Mouse (Mus musculus): ENCODE measurements around the gene Gltpd2. TPM values are rescaled to one million over a fixed set of nuclear protein-coding genes. Genes with fewer than 3 reads are reported as not detected.
"Not testable (repeated sequence)": the region's sequence is repeated elsewhere in the genome, so short reads cannot be mapped to it uniquely, and the experiment has no call there.

Gene Gltpd2
- polyA plus RNA-seq, 1 experiment from 2014 or later: 0.41 TPM

DNA sequence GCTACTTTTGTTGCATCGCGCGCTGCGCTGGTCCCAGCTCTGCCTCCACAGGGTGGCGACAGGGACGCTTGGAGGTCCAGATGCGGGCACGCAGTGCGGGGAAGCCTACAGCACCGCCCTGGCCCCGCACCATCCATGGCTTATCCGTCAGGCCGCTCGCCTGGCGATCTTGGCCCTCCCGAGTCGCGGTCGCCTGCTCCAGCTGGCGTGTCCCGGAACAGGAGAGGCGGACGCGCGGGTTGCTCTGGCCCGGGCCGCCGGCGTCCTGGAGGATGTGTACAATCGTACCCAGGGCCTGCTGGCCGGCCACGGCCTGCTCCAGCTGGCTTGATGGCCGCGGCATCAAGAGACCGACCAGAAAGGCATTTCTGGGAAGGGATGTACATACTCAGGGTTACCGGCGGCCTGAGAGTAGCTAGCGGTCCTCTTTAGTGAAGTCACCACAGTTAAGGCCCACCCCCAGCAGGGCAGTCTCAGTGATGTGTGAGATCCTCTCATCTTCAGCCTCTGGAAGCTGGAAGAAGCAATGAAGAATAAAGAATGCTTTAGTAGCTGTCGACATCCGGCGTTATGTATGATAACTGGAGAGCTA is 1.3 kb downstream of the Gltpd2 start:
- ATAC-seq (ENCODE audit: low FRiP score): peak; percentile 56; the same call in 1 of the 2 replicates
- peak overlapping the region; percentile 66 for H3K27ac ChIP-seq (replicated peaks)

DNA sequence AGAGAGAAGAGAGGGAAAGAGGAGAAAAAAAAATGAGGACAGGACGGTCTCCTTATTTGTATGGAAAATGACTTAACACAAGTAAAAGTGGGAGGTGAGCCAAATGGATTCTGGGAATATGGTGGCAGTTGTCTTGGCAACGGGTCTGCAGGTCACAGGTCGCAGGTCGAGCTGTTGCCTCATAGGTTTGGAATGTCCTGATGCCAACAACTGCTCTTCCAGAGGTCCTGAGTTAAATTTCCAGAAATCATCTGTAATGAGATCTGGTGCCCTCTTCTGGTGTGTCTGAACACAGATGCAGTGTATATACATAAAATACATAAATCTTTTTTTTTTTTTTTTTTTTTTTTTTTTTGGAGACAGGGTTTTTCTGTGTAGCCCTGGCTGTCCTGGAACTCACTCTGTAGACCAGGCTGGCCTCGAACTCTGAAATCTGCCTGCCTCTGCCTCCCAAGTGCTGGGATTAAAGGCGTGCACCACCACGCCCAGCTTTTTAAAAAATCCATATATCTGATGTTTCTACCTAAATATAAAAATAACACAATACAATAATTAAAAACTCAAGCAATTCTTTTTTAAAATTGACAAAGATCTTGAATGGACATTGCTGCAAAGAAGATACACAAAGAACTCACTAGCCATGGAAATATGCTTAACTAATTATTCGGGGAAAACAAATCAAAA is 4.5 kb downstream of the Gltpd2 start:
- Histone ChIP-seq H3K36me3 (peaks cover 20% of the 10 kb centered on the region), H3K4me1 (peaks cover 31% of the 10 kb centered on the region)
- not testable (repeated sequence) for H3K4me2 ChIP-seq; H3K4me3 ChIP-seq (replicated peaks); ATAC-seq (ENCODE audit: low FRiP score); H3K9me3 ChIP-seq (replicated peaks); H3K27ac ChIP-seq (replicated peaks); H3K27me3 ChIP-seq (replicated peaks); H3K9ac ChIP-seq (replicated peaks)
- whole genome bisulfite sequencing: 89% methylated on average over 8 of the region's 8 CpGs

More for the DNA sequence above, 1.3 kb downstream of the Gltpd2 start:
- peak overlapping the region; percentile 29 for H3K4me3 ChIP-seq (replicated peaks)
- peak overlapping the region; percentile 42 for H3K9ac ChIP-seq (replicated peaks)
- H3K36me3 ChIP-seq: no peaks in the 10 kb centered on the region
- no peaks in the 10 kb centered on the region for H3K9me3 ChIP-seq (replicated peaks)
- H3K27me3 ChIP-seq (replicated peaks): 0 out of 2 replicates have a peak, but pooled peaks cover 4% of the 10 kb centered on the region
- 16% methylated on average over 41 of the region's 41 CpGs for WGBS
- H3K4me1 ChIP-seq: peaks cover 14% of the 10 kb centered on the region
- peak overlapping the region; percentile 54 for H3K4me2 ChIP-seq

DNA sequence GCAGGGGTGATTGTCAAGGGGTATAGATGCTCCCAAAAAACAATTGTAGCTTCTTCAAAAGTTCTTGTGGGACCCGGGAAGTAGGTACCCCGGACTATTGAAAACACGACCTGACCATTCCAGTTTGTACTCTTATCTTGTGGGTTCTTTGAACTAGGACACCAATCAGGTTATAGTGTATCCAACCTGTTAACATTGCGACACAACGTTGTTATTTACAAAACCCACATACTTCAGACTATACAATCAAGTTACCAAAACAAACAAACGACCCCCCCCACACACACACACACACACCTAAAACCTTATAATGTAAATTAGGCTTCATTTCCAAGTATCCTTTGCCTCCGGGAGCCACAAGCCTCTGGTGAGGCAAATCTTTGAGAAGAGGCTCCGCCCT is 5.8 kb downstream of the Gltpd2 start:
- Histone ChIP-seq H3K9me3 (replicated peaks) (no peaks in the 10 kb centered on the region), H3K36me3 (peaks cover 30% of the 10 kb centered on the region), H3K27ac (replicated peaks) (no peak overlapping the region), H3K4me1 (peaks cover 27% of the 10 kb centered on the region), H3K4me2 (peak overlapping the region; percentile 86), H3K27me3 (replicated peaks) (0 out of 2 replicates have a peak, but pooled peaks cover under 1% of the 10 kb centered on the region), H3K4me3 (replicated peaks) (peak overlapping the region; percentile 69), H3K9ac (replicated peaks) (peak overlapping the region; percentile 34; the same call in 1 of the 2 replicates)
- 7% methylated on average over 8 of the region's 8 CpGs for WGBS
- ATAC-seq (ENCODE audit: low FRiP score): 0 out of 2 replicates have a peak, but pooled peaks have one; percentile 3

DNA sequence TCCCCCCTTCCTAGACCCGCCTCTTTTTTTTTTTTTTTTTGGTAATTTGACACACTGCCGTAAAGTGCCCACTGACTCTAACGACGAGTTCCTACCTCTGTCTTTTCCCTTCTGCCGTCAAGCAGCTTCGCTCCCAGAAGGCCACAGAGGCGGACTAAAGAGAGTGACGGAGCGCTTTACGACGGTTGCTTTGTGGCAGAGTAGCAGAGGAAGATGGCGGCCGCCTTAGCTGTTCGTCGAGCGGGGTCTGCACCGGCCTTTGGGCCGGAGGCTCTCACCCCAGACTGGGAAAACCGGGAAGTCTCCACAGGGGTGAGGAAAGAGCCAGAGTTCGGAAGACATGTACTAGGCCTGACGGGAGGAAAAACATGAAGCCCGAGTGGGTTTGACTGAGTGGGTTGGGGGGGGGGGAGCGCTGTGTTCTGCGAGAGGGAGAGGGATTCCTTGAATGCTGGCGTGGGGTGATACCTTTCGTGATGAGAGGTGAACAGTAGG is 6.2 kb downstream of the Gltpd2 start, which contains the start of gene Psmb6:
Gene Psmb6, plus strand, starts transcription at position 184 of the 495 bp plus-strand sequence.
- Histone ChIP-seq H3K4me2 (peak within 1 kb of the TSS; percentile 86), H3K27me3 (replicated peaks) (no peaks in the 10 kb centered on the region), H3K9me3 (replicated peaks) (no peaks in the 10 kb centered on the region), H3K4me3 (replicated peaks) (peak within 1 kb of the TSS; percentile 69), H3K36me3 (peaks cover 30% of the 10 kb centered on the region), H3K27ac (replicated peaks) (peak within 1 kb of the TSS; percentile 69), H3K4me1 (peaks cover 23% of the 10 kb centered on the region), H3K9ac (replicated peaks) (peak within 1 kb of the TSS; percentile 66)
- WGBS: under 1% methylated on average over 25 of the region's 26 CpGs
- peak; percentile 94 for ATAC-seq (ENCODE audit: low FRiP score)

DNA sequence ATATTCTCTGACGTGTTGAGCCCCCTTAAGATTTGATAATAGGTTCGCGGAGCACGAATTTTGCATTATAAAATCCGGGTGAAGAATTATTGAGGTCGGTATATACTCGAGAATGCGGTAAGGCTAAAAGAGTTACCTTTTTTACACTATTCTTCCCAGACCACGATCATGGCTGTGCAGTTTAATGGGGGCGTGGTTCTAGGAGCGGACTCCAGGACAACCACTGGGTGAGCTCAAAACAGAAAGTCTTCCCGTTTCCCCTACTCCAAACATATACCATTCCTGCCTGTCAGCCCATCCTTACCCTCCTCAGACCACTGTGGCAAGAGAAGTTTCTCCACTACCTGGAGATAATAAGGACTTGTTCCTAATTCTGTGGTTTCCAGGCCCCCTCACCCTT is 6.7 kb downstream of the Gltpd2 start:
- 4% methylated on average over 12 of the region's 12 CpGs for WGBS
- peak overlapping the region; percentile 69 for H3K27ac ChIP-seq (replicated peaks)
- peaks cover 30% of the 10 kb centered on the region for H3K36me3 ChIP-seq
- peaks cover 20% of the 10 kb centered on the region for H3K4me1 ChIP-seq
- no peaks in the 10 kb centered on the region for H3K27me3 ChIP-seq (replicated peaks)
- H3K9me3 ChIP-seq (replicated peaks): no peaks in the 10 kb centered on the region
- H3K9ac ChIP-seq (replicated peaks): peak overlapping the region; percentile 66
- H3K4me3 ChIP-seq (replicated peaks): peak overlapping the region; percentile 69
- peak; percentile 29; the same call in 1 of the 2 replicates for ATAC-seq (ENCODE audit: low FRiP score)
- H3K4me2 ChIP-seq: peak overlapping the region; percentile 86

DNA sequence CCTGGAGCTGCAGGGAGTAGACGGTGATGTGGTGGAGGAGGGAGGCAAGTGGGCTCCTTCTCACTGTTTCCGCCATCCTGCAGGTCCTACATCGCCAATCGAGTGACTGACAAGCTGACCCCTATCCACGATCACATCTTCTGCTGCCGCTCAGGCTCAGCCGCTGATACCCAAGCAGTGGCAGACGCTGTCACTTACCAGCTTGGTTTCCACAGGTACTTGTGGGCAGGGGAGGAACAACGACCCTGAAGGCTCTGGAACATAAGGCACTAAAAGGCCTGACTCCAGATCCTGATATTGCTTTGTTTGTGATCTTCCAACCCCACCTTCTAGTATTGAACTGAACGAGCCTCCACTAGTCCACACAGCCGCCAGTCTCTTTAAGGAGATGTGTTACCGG is 7.2 kb downstream of the Gltpd2 start:
- Histone ChIP-seq H3K27ac (replicated peaks) (no peak overlapping the region), H3K9me3 (replicated peaks) (no peaks in the 10 kb centered on the region), H3K4me1 (peaks cover 20% of the 10 kb centered on the region), H3K36me3 (peaks cover 30% of the 10 kb centered on the region), H3K9ac (replicated peaks) (peak overlapping the region; percentile 66), H3K4me2 (peak overlapping the region; percentile 86), H3K27me3 (replicated peaks) (no peaks in the 10 kb centered on the region), H3K4me3 (replicated peaks) (peak overlapping the region; percentile 69)
- no peak for ATAC-seq (ENCODE audit: low FRiP score)
- 92% methylated on average over 12 of the region's 12 CpGs for WGBS

DNA sequence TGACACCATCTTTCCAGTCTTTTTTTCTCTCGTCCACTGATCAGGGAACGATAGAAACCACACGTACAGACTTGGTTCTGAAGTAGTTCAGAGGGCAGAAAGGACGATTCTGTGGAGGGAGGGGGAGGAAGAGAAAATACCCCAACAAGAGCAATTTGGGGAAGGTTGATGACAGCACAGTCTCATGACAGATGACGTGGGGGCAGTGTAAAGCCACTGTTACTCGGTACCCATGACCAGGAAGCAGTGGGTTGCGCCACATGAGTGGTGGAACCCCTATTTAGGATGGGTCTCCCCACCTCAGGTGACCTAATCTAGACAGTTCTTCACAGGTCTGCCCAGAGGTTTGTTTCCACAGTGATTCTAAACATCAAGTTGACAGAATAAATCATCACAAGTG is 9.6 kb downstream of the Gltpd2 start:
- Histone ChIP-seq H3K27ac (replicated peaks) (no peak overlapping the region), H3K4me2 (no peak overlapping the region), H3K4me1 (peaks cover 20% of the 10 kb centered on the region), H3K9me3 (replicated peaks) (no peaks in the 10 kb centered on the region), H3K27me3 (replicated peaks) (no peaks in the 10 kb centered on the region), H3K4me3 (replicated peaks) (no peak overlapping the region), H3K36me3 (peaks cover 30% of the 10 kb centered on the region), H3K9ac (replicated peaks) (no peak overlapping the region)
- 90% methylated on average over 7 of the region's 7 CpGs for WGBS
- no peak for ATAC-seq (ENCODE audit: low FRiP score)

DNA sequence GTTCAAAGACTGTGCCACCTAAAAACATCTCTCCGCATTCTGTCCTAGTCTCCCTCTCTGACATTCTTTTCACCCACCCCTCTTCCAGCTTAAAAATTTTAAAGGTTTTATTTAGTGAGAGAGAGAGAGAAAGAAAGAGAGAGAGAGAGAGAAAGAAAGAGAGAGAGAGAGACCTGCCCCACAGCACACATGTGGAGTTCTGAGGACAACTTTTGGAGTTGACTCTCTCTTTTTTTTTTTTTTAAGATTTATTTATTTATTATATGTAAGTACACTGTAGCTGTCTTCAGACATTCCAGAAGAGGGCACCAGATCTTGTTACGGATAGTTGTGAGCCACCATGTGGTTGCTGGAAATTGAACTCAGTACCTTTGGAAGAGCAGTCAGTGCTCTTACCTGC is 12.1 kb downstream of the Gltpd2 start:
- ATAC-seq (ENCODE audit: low FRiP score); H3K9ac ChIP-seq (replicated peaks); H3K4me2 ChIP-seq; H3K4me3 ChIP-seq (replicated peaks); H3K9me3 ChIP-seq (replicated peaks); H3K27me3 ChIP-seq (replicated peaks); H3K27ac ChIP-seq (replicated peaks): not testable (repeated sequence)
- H3K4me1 ChIP-seq: peaks cover 12% of the 10 kb centered on the region
- 82% methylated on average over 2 of the region's 2 CpGs for WGBS
- H3K36me3 ChIP-seq: peaks cover 30% of the 10 kb centered on the region

DNA sequence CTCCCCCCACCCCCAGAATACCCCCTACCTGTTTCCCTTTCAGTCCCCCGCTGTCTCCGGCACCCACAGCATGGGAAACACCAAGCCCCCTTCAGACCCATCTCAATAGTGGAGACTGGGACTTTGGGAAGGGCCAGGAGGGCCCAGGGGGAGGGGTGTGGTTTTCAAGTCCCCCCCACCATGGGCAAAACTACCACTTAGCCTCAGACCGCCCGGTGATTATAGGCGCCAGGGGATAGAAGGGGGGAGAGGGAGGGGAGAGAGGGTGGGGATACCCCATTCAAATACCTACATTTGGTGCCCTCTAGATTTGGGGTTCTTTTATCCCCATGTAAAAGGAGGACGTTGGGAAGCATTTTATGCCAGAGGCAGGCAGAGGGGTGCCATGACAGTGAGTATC is 13.8 kb downstream of the Gltpd2 start, which contains the start of gene Gm40193:
Gene Gm40193, minus strand, starts transcription at position 101 of the 400 bp plus-strand sequence.
- ATAC-seq (ENCODE audit: low FRiP score): no peak
- H3K4me2 ChIP-seq: no peak within 1 kb of the TSS
- H3K4me1 ChIP-seq: no peaks in the 10 kb centered on the region
- no peak within 1 kb of the TSS for H3K9ac ChIP-seq (replicated peaks)
- no peak within 1 kb of the TSS for H3K4me3 ChIP-seq (replicated peaks)
- H3K36me3 ChIP-seq: peaks cover 15% of the 10 kb centered on the region
- H3K9me3 ChIP-seq (replicated peaks): no peaks in the 10 kb centered on the region
- H3K27me3 ChIP-seq (replicated peaks): no peaks in the 10 kb centered on the region; the same call in 1 of the 2 replicates
- WGBS: 77% methylated on average over 6 of the region's 6 CpGs
- H3K27ac ChIP-seq (replicated peaks): no peak within 1 kb of the TSS

DNA sequence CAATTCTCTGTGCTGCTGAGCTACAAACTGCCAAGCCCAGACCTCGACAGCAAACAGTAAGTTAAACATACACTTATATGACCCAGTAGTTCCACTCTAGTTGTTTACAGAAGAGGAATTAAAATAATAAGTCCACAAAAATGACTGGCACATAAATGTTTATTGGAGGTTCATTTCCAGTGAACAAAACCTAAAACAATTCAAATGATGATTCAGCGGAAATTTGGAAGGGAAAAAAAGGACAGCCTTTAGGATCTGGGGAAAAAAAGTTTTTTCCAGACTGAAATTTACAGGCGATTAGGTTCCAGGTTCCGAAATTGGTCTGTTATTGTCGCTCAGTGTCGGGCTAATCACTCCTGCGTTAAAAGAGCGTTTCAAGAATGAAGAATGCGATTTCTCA is 20.4 kb downstream of the Gltpd2 start:
- Histone ChIP-seq H3K9ac (replicated peaks) (peak overlapping the region; percentile 67), H3K4me3 (replicated peaks) (peak overlapping the region; percentile 67), H3K4me2 (peak overlapping the region; percentile 82), H3K27me3 (replicated peaks) (no peaks in the 10 kb centered on the region; the same call in none of the 2 replicates), H3K4me1 (peaks cover 19% of the 10 kb centered on the region), H3K9me3 (replicated peaks) (no peaks in the 10 kb centered on the region), H3K36me3 (peaks cover 3% of the 10 kb centered on the region; the same call in 1 of the 2 replicates), H3K27ac (replicated peaks) (peak overlapping the region; percentile 75; the same call in 1 of the 2 replicates)
- no peak for ATAC-seq (ENCODE audit: low FRiP score)
- 14% methylated on average over 9 of the region's 9 CpGs for whole genome bisulfite sequencing

DNA sequence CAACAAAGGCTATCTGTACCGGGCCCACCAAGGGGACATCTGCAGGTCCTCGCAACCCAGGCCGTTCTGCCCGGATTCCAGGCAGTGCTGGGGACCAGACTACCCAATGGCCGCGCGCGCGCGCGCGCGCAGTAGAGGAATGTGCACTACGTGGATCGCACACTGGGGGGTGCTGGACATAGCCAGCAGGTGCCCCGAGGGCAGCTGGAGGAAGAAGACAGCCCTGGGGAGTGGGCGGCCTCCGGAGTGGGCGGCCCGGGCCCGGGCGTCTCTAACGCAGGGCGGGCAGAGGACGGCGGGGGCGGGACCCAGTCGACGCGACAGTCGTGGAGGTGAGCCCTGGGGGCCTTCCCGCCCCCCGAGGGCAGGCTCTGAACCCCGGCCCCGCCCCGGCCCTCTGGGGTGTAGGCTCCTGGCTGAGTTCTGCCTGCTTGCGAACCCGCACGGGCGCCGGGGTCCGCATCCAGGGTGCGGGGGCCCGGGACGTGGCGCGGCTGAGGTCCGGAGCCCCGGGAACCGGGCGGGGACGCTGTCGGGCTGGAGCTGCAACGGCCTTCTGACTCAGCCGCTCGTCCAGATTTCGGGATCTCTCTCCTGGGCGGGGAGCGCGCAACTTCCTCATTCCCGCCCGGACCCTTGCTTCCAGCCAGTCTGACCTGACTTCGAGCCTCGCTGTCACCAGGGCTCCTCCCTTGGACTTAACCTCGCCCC is 21.0 kb downstream of the Gltpd2 start, which contains the start of gene Pld2:
Gene Pld2, plus strand, starts transcription at position 188 of the 711 bp plus-strand sequence.
- Histone ChIP-seq H3K4me2 (peak within 1 kb of the TSS; percentile 82), H3K4me3 (replicated peaks) (peak within 1 kb of the TSS; percentile 67), H3K27ac (replicated peaks) (peak within 1 kb of the TSS; percentile 75), H3K4me1 (peaks cover 19% of the 10 kb centered on the region), H3K9ac (replicated peaks) (peak within 1 kb of the TSS; percentile 67), H3K36me3 (peaks cover 3% of the 10 kb centered on the region; the same call in 1 of the 2 replicates), H3K27me3 (replicated peaks) (no peaks in the 10 kb centered on the region; the same call in none of the 2 replicates), H3K9me3 (replicated peaks) (no peaks in the 10 kb centered on the region)
- peak; percentile 90 for ATAC-seq (ENCODE audit: low FRiP score)
- WGBS: under 1% methylated on average over 60 of the region's 65 CpGs
